Mouse (Mus musculus) lung, postnatal 0 days (tissue): ENCODE results near the gene Fgd4.

Experiments used
- CTCF ChIP-seq: IDR thresholded peaks from 2 replicates; pipeline ENCODE4 v1.5.1; 2016; ENCODE audit warnings: antibody characterized with exemption, mild to moderate bottlenecking
- EP300 ChIP-seq: IDR thresholded peaks from 2 replicates; pipeline ENCODE4 v1.6.1; 2016; ENCODE audit warnings: antibody characterized with exemption, mild to moderate bottlenecking, control low read depth

DNA sequence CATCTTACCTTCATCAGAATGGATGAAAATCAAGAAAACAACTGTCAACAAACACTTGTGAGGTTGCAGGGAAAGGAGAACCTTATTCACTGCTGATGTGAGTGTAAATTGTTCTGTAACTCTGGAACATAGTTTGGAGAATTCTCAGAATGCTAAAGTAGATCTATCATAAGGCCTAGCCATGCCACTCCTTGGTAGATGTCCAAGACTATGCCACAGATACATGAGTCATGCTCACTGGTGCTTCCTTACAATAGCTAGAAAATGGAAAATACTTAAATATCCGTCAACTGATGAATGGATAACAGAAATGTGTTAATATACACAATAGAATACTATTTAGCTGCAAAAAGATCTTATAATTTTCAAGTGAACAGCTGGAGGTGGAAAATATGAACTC lies 150.3 kb downstream of the Fgd4 start:
- TF ChIP-seq CTCF: no peak
- TF ChIP-seq EP300: no peak
